Mouse (Mus musculus) heart, postnatal 36 days (tissue): ENCODE measurements around the gene Cryba4. TPM values are rescaled to one million over a fixed set of nuclear protein-coding genes. Genes with fewer than 3 reads are reported as not detected.

Experiments used
- DNase-seq, 2 experiments: peaks; one replicate each; pipeline ENCODE4 v3.0.0; 2021 to 2022
- intact Hi-C: fragments of 180-260 bp; cut with DNase I; formaldehyde crosslinking; loops from one replicate; pipeline ENCODE4 v1.15.1; 2025
- total RNA-seq, 2 experiments: library from RNA; stranded (reverse); gene quantifications; 2 replicates each; pipeline ENCODE4 v1.2.3; 2021

Gene Cryba4
- total RNA-seq, 2 experiments from 2014 or later = 6.0 to 9.8 TPM

DNA sequence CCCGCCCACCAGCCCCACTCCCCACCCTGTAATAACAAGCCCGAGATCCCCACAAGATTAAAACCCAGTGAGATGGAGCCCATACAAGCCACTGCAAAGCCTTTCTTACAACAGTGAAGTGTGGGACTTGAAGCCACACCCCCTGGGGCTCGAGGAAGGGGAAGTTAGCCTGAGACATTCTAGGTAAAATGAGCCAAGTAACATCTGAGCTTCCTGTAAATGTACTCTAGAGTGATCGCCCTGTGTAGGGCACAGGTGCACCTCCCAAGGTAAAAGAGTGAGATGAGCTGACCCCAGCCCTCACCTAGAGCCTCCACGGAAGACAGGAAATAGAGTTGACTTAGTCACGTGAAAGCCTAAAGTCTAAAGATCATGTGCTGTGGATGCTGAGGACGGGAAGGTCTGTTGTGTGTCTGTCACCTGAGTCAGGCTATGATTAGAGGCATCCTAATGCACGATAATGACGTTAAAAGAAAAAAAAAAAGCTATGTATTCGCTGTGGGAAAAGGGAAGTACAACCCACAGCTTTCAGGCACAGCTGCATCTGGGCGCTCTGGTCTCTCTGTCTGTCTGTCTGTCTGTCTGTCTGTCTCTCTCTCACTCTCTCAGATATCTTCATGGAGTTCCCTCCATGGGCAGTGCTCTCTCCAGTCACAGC, 34.8 kb upstream of the Cryba4 start:
- intact Hi-C loops = no loop called here
- DNase-seq = no peak

DNA sequence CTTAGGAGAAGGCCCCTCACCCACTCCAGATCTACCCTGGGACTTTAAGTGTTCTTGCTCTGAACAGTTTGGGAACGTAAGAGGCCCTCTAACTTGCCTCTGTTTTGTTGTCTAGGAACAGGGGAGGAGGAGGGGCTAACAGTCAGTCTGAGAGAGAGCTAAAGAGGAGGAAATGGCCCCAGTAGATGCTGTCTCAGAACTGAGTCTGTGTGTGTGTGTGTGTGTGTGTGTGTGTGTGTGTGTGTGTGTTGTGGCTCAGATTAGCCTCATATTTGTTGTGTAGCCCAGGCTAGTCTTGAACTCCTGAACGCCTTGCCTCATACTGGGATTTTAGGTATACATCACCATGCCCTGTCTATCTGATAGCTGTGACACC, 34.3 kb upstream of the Cryba4 start:
- intact Hi-C loops = no loop called here
- no peak for DNase-seq

DNA sequence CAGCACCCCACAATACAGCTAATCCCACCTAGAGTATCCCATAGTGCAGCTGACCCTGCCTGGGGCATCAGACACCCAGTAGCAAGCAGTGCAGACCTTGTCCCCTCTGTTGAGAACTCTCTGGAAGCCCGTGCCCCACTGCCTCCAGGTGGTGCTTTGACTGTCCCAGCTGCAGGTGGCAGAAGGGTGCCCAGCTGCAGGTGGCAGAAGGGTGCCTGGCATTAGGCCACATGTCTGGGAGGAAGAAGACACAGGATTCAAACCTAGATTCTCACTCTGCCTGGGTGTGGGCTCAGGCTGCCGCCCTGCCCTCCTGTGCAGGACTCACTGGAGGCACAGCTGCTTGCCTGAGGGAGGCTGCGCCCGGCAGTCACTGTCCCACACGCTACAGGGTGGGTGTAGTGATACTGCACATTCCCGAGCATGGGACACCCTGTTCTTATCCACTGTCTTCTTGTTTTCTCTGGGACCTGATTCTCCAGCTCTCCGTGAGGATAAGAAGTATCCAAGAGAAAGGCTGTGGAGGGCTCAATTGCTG, 33.3 kb upstream of the Cryba4 start:
- intact Hi-C loops = loop anchor here (2.0 kb wide), 1 partner anchor 39 kb away; no protein-coding TSS in a partner anchor
- DNase-seq = no peak

DNA sequence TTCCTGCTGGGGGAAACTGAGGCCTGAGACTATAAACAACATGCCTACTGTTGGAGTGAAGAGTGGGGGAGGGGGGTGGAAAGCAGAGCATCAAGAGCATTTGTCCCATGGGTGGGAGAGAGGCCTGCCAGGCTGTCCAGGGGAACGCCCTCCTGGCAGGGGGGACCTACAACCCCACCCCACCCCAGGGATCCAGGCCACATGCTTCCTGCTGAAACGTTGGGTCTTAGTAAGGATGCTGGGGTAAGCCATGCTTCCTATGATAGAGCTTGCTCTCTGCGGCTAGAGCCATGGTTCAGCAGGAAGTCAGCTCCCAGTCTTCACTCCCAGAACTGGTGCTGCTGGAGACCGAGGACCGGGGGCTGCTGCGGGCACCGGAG, 31.9 kb upstream of the Cryba4 start:
- no peak for DNase-seq
- intact Hi-C loops = loop anchor here (2.0 kb wide), 1 partner anchor 41 kb away; no protein-coding TSS in a partner anchor

DNA sequence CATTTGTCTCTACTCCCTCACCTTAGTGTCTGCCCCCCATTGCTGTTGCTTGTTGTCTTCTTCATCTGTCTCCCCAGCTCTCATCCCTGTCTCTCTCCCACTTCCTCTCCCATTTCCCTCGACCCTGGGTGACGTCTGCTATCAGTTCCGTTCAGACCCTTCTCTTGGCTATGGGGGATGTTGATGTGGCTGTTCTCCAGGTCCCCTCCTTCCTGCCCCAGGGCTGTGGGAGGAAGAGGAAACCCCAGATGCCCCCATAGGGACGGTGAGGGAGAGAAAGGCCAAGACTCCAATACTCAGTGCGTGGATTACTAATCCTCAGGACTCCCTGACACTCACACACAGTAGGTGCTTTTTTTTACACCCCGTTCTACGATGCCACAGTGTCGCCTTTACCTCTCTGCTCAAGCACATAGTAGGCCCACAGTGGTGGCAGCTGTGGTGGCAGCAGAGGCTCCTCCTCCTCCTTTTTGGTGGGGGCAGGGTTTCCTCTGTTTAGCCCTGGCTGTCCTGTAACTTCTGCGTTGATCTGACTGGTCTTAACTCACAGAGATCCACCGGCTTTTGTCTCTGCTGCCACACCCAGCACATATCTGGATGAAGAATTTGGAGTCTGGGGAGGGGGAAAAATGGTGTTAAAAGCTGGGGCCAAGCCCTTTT, 31.4 kb upstream of the Cryba4 start:
- intact Hi-C loops = loop anchor here (2.0 kb wide), 1 partner anchor 41 kb away; no protein-coding TSS in a partner anchor
- DNase-seq = peak; percentile 42 to 54

DNA sequence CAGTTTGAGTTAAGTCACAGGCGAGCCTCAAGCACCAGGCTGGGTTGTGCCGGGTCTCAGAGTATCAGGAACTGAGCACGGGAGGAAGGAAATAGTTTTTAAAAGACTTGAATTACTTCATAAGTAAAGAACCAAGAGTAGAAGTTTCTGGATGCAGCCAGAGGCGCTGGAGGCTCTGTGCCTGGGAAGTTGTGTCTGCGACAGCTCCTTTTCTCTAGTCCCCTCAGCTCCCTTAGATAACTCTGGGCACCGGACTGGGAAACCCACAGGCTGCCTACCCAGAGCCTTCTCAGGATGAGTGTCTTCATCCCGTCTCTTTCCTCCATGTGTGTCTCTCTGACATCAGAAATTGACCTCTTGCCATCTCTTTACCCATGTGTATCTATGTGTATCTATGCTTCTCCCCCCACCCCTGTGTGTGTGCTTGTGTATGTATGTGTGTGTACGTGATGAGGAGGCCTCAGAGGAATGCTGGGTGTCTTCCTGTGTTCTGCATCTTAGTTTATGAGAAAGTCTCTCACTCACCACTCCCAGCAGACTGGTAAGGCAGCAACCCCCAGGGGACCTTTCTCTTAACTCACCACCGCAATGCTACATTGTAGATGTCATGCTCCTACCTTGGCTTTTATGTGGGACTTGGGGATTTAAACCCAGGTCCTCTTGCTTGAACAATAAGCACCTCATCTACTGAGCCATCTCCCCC, 30.6 kb upstream of the Cryba4 start:
- intact Hi-C loops = no loop called here
- peak in 1 of 2 experiments; percentile 26 for DNase-seq

DNA sequence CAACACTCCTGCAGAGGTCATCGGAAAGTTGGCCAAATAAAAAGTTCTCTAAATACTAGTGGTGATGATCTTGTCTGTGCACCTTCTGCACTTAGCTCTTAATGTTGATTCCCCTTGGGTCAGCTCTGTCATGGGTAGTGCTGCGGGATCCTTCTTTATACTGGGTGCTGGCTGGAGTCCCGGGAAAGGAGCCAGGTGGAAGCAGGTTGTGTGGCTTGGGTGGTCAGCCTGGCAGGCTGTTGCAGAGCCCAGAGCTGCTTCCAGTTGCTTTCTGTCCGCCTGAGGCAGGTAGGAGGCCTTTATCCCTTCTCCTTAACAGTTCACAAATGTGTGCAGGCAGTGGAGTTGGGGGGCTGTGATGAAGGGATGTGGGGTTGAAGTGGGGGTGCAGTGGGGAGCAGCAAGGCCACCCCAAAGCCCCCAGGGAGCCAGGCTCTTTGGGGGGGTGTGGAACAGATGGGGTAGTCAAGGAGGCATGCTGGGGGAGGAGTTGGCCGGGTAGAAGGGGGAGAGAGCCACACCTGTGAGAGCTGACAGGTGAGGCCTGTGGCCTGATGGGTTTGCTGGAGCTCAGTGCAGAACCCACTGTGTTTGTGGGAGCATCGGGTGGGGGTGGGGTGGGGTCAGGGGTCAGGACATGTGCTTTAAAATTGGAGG, 29.9 kb upstream of the Cryba4 start:
- DNase-seq = peak in 1 of 2 experiments; percentile 3
- intact Hi-C loops = no loop called here

DNA sequence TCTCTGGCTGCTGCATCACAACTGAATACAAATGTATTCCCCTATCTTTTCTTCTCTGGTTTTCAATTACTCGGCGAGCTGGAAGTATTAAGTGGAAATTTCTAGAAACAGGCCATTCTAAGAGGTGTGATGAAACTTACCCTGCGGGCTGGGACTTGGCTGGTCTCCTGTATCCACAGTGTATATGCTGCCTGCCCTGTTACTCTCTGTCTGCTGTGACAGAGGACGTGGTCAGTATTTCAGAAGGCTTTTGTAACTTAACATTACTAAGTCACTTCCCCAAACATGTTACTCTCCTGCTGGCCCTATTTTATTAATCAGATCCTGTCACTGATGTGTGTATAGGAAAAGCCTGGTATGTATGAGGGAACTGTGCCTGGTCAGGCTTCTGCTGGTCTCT, 29.4 kb upstream of the Cryba4 start:
- peak in 1 of 2 experiments; percentile 15 for DNase-seq
- intact Hi-C loops = no loop called here

DNA sequence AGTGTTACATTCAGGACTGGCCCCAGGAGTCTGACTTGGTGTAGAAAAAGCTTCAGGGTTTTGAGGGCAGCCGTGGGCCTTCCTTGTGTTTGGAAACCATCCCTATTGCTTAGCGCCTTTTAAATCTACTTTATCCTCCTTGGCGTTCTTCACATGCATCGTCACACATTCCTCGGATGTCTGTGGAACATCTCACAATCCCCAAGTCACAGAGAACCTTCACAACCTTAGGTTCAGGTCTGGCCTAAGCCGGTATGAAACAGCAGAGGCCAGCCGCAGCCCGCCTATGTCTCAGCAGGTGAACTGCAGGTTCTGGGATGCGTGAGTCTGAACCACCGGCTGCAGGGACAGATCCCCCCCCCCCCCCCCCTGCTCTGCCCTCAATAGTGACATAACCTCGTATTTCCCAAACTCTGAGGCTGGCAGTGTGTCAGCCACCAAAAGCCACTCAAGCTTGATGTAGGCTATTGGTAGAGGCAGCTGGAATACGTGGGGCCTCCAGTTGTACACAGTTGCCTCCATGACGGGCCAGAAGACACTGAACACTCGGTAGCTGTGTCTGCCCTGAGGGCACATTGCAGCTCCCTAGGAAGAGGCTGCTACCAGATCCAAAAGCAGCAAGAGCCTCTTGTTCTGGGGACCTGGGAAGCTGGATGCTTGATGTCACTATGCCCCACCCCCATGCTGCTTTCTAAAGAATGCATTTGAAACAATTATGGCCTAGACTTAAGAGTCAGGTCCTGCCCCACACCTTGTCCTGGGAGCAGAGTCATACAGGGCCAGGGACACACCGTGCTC, 28.7 kb upstream of the Cryba4 start:
- intact Hi-C loops = no loop called here
- no peak for DNase-seq

DNA sequence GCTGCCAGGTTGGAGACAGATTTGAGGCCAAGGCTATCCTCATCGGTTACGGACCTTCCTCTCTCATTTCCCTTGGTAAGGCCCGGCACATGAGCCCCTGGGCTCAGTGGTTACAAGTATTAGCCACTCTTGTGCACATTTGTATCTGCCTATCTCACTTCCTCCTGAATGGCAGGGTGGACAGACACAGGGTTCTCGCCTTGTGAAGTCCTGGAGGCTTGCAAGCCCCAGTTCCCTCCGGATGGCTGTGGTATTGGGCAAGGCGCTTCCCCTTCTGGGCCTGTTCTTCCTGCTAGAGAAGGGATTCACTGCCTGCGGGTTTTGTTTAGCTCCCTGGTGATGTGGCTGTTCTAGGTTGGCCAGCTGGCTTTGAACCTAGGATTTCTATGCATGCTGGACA, 27.8 kb upstream of the Cryba4 start:
- intact Hi-C loops = no loop called here
- no peak for DNase-seq

DNA sequence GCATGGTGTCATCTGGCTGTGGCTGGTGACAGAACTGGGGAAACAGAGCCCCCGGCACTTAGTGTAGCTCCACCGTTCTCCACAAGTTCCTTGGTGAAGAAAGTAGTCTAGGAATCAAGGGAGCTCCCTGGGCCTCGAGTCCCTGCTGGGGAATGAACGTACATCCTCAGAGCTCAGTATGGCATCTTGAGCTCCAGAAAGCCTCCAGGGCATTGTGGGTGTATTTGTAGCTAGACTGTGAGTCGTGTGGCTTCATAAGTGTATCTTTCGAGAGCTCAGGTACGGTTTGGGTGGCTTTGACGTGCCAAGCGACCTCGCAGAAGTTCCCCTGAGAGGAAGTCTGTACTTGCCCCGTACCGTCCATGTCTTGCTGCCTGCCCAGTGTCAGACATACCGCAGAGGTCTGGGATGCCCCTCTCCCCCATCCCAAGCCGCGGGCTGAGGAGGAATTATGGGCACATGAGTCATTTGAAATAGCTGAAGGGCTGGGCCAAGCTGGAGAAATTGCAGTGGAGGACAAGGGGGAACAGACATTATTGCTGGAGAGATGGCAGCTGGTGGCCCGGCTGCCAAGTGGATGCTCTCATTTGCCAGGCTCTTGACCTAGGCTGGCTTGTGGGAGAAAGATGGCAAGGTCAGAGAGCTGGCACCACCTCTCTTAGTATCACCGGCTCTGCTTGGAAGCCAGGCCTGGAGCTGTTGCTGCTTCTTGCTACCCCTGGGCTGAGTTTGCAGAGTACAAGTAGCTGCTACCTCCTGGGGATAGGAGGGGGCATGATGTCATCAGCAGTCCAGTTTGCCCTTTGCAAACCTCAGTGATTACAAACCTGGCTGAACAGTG, 27.1 kb upstream of the Cryba4 start:
- intact Hi-C loops = loop anchor here (2.0 to 5.0 kb wide), 2 partner anchors 15 to 63 kb away; partner anchors contain the start of genes Hps4 and Srrd
- peak in 1 of 2 experiments; percentile 50 for DNase-seq

DNA sequence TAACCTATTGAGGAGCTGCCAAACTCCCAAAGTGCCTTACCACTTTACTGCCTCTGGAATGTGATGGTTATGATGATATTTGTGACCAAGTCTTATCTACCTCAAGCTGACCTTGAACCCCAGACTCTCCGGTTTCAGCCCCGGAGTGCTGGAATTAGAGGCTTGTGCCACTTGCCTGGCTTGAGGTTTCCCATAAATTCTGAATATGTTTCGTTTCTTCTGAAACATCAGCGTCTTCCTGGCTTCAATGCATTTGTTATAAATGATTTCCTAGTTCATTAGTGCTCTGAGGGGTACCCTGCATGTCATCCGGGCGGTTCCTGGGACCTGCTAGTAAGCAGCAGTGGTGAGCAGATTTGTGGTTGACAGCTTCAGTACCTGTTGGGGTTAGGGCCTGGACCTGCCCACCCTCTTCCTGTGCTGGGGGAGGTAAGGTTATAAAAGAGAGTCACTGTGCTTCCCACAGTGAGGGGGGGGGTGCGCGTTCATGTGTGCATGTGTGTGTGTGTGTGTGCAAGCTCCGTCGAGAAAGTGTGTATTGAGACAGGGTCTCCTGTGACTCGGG, 25.7 kb upstream of the Cryba4 start:
- DNase-seq = no peak
- intact Hi-C loops = loop anchor here (2.0 to 5.0 kb wide), 3 partner anchors 17 to 64 kb away; partner anchors contain the start of genes Hps4, Srrd and Tfip11

DNA sequence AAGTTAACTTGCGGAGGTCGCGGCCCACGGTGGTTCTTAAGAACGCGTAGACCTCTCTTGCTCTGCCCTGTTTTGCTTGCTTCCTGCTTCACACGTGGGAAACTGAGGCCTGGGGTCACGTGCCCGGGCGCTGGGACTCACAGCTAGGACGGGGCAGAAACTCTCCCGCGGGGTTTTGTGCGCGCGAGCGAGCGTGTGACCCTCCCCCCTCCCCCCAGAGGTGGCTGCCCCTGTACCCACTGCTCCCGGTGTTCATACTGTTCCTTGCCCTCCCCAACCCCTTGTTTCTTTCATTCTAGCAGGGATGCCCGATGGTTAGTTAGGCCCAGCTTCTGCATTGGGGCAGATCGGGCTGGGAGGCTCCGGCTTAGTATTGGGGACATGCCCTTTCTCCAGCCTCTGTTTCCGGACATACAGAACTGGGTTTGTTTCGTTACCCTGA, 24.6 kb upstream of the Cryba4 start:
- intact Hi-C loops = loop anchor here (2.0 to 5.0 kb wide), 2 partner anchors 50 to 65 kb away; partner anchors contain the start of genes Hps4, Srrd and Tfip11
- DNase-seq = peak in 1 of 2 experiments; percentile 47

DNA sequence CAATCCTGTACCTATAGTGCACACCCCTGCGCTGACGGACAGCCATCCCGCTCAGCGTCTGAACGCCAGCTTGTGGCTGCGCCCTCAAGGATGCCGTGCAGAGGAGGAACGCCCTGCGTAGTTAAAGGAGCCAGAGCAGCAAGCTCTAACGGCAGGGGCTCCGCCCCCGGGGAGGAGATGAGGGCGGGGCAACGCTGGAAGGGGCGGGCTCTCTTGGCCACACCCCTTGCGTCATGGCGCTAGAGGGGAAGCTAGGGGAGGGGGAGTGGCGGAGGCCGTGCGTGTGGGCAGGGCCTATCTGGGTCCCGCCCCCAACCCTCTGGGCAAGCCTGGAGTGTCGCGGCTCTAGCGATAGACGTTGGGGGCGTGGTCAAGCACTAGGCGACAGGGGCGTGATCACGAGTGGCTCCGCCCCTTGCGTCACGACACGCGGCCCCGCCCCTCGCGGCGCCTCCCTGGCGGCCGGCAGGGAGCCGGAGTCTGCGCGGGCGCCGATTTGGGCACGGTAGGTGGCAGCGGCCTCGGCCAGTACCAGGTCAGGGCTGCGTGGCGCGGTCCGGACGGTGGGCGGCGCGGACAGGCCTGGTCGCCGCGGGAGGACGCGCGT, 24.1 kb upstream of the Cryba4 start, which contains the start of gene Tpst2:
Tpst2 (plus strand) TSS at position 425 of the 607 bp plus-strand sequence.
- intact Hi-C loops = loop anchor here (2.0 to 5.0 kb wide), 2 partner anchors 50 to 66 kb away; partner anchors contain the start of genes Hps4, Srrd and Tfip11

DNA sequence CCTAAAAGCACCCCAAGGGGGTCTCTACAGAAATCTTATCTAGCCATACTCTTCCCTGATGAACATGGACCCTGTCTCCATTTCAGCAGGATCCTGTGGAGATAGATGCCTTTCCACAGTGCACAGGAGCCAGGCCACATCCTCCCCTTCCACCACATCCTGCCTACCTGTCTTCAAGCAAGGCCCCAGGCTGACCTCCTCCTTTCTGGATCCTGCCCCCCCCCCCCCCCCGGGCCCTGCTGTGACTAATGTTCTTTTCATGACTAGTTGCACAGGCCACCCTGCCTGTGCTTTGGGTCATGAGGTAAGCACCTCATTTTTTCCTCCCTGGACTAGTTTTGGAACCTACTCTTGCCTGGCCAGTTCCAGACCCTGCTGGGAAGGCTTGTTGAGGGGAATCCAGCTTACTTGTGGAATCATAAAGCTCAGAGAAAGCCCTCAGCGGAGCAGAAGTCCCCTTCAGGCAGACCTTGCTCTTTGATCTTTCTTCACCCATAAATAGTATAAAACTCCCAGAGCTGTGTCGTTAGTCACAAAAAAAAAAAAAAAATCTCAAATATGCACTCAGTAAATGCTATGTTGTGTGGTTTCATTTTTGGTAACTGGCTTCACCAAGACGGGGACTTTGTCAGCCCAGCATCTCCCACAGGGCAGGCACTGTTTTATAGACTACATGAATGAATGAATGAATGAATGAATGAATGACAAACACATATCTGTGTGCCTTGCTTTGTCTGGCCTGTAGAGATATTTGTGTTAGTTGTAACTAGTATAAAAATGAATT, 22.9 kb upstream of the Cryba4 start:
- intact Hi-C loops = loop anchor here (2.0 to 5.0 kb wide), 2 partner anchors 34 to 67 kb away; partner anchors contain the start of genes Hps4 and Srrd
- no peak for DNase-seq

More for the DNA sequence above, 24.1 kb upstream of the Cryba4 start, which contains the start of gene Tpst2:
- DNase-seq = peak; percentile 100

DNA sequence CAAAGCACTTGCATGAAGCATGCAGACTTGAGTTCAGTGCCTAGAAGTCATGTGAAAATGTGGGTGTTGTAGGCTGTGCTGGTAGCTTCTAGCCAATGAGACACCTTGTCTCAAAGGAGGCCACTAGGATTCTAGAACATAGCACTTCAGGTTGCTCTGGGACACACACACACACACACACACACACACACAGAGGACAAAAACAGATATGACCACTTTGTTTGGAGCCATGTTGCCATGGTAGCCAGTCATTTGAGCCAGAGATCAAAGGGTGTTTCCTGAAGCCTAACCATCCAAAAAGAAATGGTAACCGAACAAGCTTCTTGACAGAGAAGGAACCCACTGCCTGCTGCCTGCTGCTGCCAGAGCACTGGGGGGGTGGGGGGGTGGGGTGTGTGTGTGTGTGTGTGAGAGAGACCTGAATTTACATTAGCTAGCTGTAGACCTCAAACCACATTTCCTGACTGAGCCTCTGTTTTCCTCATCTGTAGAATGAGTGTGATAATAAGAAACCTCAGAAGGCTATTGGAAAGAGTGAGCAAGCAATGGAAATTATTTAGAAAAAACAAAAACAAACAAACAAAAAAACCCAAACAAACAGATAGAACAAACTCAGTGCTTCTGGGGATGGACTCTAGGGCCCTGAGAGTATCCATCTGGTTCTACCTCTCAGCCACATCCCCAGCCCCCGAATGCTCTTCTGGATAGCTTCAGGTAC, 21.6 kb upstream of the Cryba4 start:
- intact Hi-C loops = loop anchor here (2.0 kb wide), 1 partner anchor 33 kb away; no protein-coding TSS in a partner anchor
- no peak for DNase-seq
